ENCODE assay signal across 1 mouse cellular context in the genomic region with DNA sequence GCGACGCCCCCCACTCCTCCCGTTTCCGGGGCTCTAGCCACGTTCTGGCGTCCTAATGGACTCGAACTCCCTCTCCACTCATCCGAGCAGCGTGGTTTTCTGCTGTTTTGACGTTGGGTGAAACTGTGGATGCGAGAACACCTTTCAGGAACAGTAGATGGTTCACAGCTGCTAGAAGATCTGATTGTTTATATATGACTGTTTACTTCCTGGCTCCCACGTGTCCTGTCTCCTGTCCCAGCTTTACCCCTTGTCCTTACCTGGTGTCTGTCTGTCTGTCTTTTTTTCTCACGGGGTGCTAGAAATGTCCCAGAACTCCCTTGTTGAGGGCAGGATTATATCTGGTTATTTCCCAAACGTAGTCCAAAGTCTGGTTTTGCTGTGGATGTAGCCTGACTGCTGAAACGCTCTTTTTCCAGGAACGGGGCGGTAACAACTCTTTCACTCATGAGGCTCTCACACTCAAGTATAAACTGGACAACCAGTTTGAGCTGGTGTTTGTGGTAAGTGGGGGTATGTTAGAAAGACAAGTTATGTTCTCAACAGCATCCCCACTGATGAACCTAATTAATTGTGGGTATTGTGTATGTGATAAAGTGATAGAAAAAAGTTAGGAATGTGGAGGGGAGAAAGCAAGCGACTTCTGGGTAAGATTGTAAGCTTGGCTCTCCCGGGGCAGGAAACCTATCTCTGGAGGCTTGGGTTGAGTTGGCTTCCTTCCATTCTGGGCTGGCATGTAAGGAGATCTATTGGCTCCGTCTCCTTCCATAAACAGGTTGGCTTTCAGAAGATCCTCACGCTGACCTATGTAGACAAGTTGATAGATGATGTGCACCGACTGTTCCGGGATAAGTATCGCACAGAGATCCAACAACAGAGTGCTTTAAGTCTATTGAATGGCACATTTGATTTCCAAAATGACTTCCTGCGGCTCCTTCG.
TF ChIP-seq lines count a peak whose summit lies in the region.

No protein-coding gene starts in this region.

TF ChIP-seq in MEL, 35 proteins besides CTCF, POLR2A, EP300 and RAD21:
- TF ChIP-seq MAX (IDR thresholded peaks at IDR 0.05; ENCODE audit: low read length) (peak; percentile 81), USF1 (IDR thresholded peaks at IDR 0.05; ENCODE audit: low read depth, low read length) (peak; percentile 42; the same call in 1 of the 2 replicates), CHD2 (IDR thresholded peaks at IDR 0.05; ENCODE audit: low read length) (no peak), MXI1 (IDR thresholded peaks at IDR 0.05; ENCODE audit: low read depth, low read length) (peak; percentile 95), MYC (IDR thresholded peaks at IDR 0.05; ENCODE audit: low read depth, low read length) (0 out of 2 replicates have a peak, but pooled peaks have one; percentile 49), NRF1 (IDR thresholded peaks at IDR 0.05; ENCODE audit: insufficient read depth, low read depth, low read length, poor library complexity, severe bottlenecking) (no peak)
